In the genomic region with DNA sequence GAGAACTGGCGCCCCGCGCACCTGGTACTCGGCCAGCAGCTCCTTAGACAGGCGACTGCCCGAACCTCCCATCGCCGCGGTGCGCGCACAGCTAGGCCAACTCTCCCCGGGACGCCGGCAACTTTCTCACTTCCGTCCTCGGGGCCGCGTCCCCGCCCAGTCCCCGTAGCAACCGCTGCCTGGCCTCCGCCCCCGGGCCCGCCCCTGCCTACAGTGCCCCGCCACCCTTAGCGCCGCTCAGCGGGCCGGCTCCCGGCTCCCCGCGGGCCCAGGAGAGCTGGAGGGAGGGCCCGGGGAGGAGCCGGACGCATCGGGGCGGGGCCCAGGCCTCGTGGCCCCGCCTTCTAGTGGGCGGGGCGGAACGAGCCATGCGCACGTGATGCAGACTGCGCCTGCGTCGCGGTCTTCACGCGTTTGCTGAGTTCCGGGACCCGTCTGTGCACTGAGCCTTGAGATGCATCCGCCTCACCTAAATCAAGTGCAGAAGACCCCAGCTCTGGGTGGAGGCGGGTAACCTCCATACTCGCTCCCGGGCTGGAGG, we compare ENCODE assay signal across 8 mouse cellular contexts. TPM values are rescaled to one million over a fixed set of nuclear protein-coding genes. Genes with fewer than 3 reads are reported as not detected.
DNase-seq lines count a peak whose midpoint lies in the region; ATAC-seq lines count a peak whose summit lies in the region.

Gene Cib1, minus strand, starts transcription at position 325 of the 541 bp plus-strand sequence.
Gene Gdpgp1, plus strand, starts transcription at position 377 of the 541 bp plus-strand sequence.

- intact Hi-C loops in gastrocnemius, postnatal 14 days (cut with DNase I; ENCODE audit: low total_unique reads) = no loop called here
- intact Hi-C loops in left cerebral cortex, postnatal 14 days (cut with DNase I) = no loop called here

- peak; percentile 92 for DNase-seq in adipocyte (ENCODE audit: low spot score)
- peak; percentile 97 for DNase-seq in embryo, embryonic 10 days (ENCODE audit: low spot score)
- DNase-seq in gastrocnemius, postnatal 14 days = peak; percentile 97
- DNase-seq in left cerebral cortex, postnatal 14 days (ENCODE audit: low spot score in 2 of 2) = peak; percentile 96
- peak; percentile 99 for DNase-seq in mesoderm, embryonic 11.5 days (ENCODE audit: low read depth, low spot score)
- DNase-seq in right cerebral cortex, postnatal 36 days (ENCODE audit: low spot score in 2 of 2) = peak; percentile 92 to 94
- peak; percentile 98 for DNase-seq in yolk sac, embryonic 10.5 days (ENCODE audit: low spot score)

- ATAC-seq in inflammation-experienced regulatory T-cells, adult 6 months = peak; percentile 94

RNA-seq across cellular contexts. Expression of gene Cib1, which starts in this region (rescaled TPM):
- 10 to 100 TPM in 1 of 2 experiments, 1 to 10 TPM in 1; 9.4 to 11.3 TPM for total RNA-seq in gastrocnemius, postnatal 14 days (2021)
- 100 to 1,000 TPM in 1 of 3 experiments, 10 to 100 TPM in 2; 97.8 to 140 (median 99.4) TPM for polyA plus RNA-seq in inflammation-experienced regulatory T-cells, adult 6 months (2017; shearing (Covaris generic))
- 10 to 100 TPM; 18.7 to 22.0 TPM for total RNA-seq in left cerebral cortex, postnatal 14 days (2021)

RNA-seq across cellular contexts. Expression of gene Gdpgp1, which starts in this region (rescaled TPM):
- total RNA-seq in gastrocnemius, postnatal 14 days (2021) = 1 to 10 TPM; 1.1 to 1.5 TPM
- 10 to 100 TPM in 1 of 3 experiments, 1 to 10 TPM in 2; 5.7 to 10.3 (median 6.7) TPM for polyA plus RNA-seq in inflammation-experienced regulatory T-cells, adult 6 months (2017; shearing (Covaris generic))
- 1 to 10 TPM; 6.6 to 6.7 TPM for total RNA-seq in left cerebral cortex, postnatal 14 days (2021)

Comparison
In these comparisons a context has a peak if more than half of its experiments do, and no peak if none do; other contexts are left out.
1. Peak in every context shown above with its lines: DNase-seq and ATAC-seq.